Mouse (Mus musculus) midbrain, embryonic 15.5 days (tissue): ENCODE measurements around the gene Brf1. TPM values are rescaled to one million over a fixed set of nuclear protein-coding genes. Genes with fewer than 3 reads are reported as not detected.

ENCODE experiments used
- ATAC-seq: fragments of 200-750 bp; cut with Nextera tagmentation; replicated peaks from 2 replicates; pipeline ENCODE4 v1.8.0; 2017; ENCODE audit warnings: moderate TSS enrichment
- H3K27ac ChIP-seq: fragments of 300-500 bp; sonication (generic); 2 replicates; pipeline ENCODE4 v1.5.1; 2015; ENCODE audit warnings: mild to moderate bottlenecking, inconsistent platforms
- H3K27me3 ChIP-seq: fragments of 300-500 bp; sonication (generic); replicated peaks from 2 replicates; pipeline ENCODE4 v1.6.1; 2015; ENCODE audit warnings: inconsistent platforms
- H3K36me3 ChIP-seq: fragments of 300-500 bp; sonication (generic); replicated peaks from 2 replicates; pipeline ENCODE4 v1.6.1; 2015; ENCODE audit warnings: inconsistent platforms
- H3K4me1 ChIP-seq: fragments of 300-500 bp; sonication (generic); 2 replicates; pipeline ENCODE4 v1.6.1; 2015; ENCODE audit warnings: inconsistent platforms
- H3K4me2 ChIP-seq: fragments of 300-500 bp; sonication (generic); 2 replicates; pipeline ENCODE4 v1.6.1; 2015; ENCODE audit warnings: inconsistent platforms, mild to moderate bottlenecking, moderate library complexity
- H3K4me3 ChIP-seq: fragments of 300-500 bp; sonication (generic); 2 replicates; pipeline ENCODE4 v1.5.1; 2015; ENCODE audit warnings: mild to moderate bottlenecking, inconsistent platforms
- H3K9ac ChIP-seq: fragments of 300-500 bp; sonication (generic); 2 replicates; pipeline ENCODE4 v1.6.1; 2015; ENCODE audit warnings: mild to moderate bottlenecking, inconsistent platforms
- H3K9me3 ChIP-seq: fragments of 300-500 bp; sonication (generic); 2 replicates; pipeline ENCODE4 v1.6.1; 2016; ENCODE audit warnings: inconsistent platforms
- WGBS: fragments of 180-500 bp; shearing (Covaris S2); methylation state at CpG from one replicate; pipeline ENCODE4 v1.1.7; 2015; ENCODE audit warnings: mixed read lengths; 5-methylcytosine and 5-hydroxymethylcytosine counted together
- polyA plus RNA-seq: library from polyadenylated mRNA; unstranded; fragments of >200 nt; fragmentation: Nextera tagmentation; extraction: Ambion mirVana; gene quantifications from 2 replicates; pipeline ENCODE4 v1.2.1, GENCODE M21; 2015

Brf1 gene
- polyA plus RNA-seq, 1 experiment from 2014 or later = 58.5 TPM

DNA sequence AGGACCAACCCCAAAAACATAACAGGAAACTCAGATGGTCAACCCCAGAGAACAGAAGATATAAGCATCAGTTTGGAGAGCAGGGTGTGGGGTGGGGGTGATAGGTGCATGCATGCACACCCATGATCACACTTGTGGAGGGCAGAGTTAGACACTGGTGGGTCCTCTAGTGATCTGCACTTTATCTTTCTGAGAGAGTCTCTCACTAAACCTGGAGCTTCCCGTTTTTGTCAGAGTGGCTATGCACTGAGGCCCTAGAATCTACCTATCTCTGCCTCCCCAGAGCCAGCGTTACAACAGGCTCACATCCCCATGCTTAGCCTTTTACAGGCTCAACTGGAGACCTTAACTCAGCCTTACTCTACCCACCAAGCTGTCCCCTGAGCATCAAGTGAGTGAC lies 9.1 kb downstream of the Brf1 start:
- WGBS = 90% methylated on average over 2 of the region's 2 CpGs
- Histone ChIP-seq H3K4me2 (no peak overlapping the region), H3K4me1 (no peaks in the 10 kb centered on the region), H3K27ac (no peak overlapping the region), H3K4me3 (no peak overlapping the region), H3K9me3 (no peaks in the 10 kb centered on the region), H3K9ac (no peak overlapping the region), H3K27me3 (no peaks in the 10 kb centered on the region), H3K36me3 (peaks cover 21% of the 10 kb centered on the region; the same call in 1 of the 2 replicates)
- ATAC-seq = no peak

- Histone ChIP-seq H3K36me3 (peaks cover 22% of the 10 kb centered on the region; the same call in 1 of the 2 replicates), H3K4me3 (no peak overlapping the region), H3K27me3 (no peaks in the 10 kb centered on the region), H3K27ac (no peak overlapping the region), H3K4me1 (no peaks in the 10 kb centered on the region), H3K9ac (no peak overlapping the region), H3K4me2 (no peak overlapping the region), H3K9me3 (no peaks in the 10 kb centered on the region)
- WGBS = 89% methylated on average over 5 of the region's 5 CpGs
- ATAC-seq = no peak
These were observed 9.6 kb downstream of the Brf1 start for GRCm38 (mm10) chr12:112990706-112991405.

- no peaks in the 10 kb centered on the region for H3K9me3 ChIP-seq
- no peaks in the 10 kb centered on the region for H3K27me3 ChIP-seq
- 77% methylated on average over 6 of the region's 6 CpGs for WGBS
- H3K36me3 ChIP-seq = peaks cover 34% of the 10 kb centered on the region; the same call in 1 of the 2 replicates
- H3K4me2 ChIP-seq = no peak overlapping the region
- no peak overlapping the region for H3K4me3 ChIP-seq
- no peak for ATAC-seq
- no peak overlapping the region for H3K9ac ChIP-seq
- H3K27ac ChIP-seq = no peak overlapping the region
- no peaks in the 10 kb centered on the region for H3K4me1 ChIP-seq
These were observed 12.6 kb downstream of the Brf1 start for GRCm38 (mm10) chr12:112987877-112988276.

DNA sequence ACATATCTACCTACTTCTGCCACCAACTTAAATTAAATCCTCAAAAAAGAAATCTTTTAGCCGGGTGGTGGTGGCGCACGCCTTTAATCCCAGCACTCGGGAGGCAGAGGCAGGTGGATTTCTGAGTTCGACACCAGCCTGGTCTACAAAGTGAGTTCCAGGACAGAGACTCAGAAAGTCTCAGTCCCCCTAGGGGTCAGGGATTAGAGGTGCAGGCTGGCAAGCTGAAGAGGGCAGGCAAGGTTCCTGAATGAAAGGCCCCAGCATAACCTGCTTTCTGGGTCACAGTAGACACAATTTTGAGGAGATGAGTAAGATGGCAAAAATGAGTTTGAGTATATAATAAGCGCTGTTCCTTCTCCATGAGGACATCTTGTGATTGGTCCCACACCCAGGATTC lies 15.2 kb downstream of the Brf1 start:
- Histone ChIP-seq H3K27me3 (no peaks in the 10 kb centered on the region), H3K9me3 (no peaks in the 10 kb centered on the region), H3K36me3 (peaks cover 36% of the 10 kb centered on the region; the same call in 1 of the 2 replicates), H3K9ac (no peak overlapping the region), H3K4me3 (no peak overlapping the region), H3K4me2 (no peak overlapping the region), H3K4me1 (no peaks in the 10 kb centered on the region), H3K27ac (no peak overlapping the region)
- no peak for ATAC-seq
- WGBS = 91% methylated on average over 6 of the region's 6 CpGs

DNA sequence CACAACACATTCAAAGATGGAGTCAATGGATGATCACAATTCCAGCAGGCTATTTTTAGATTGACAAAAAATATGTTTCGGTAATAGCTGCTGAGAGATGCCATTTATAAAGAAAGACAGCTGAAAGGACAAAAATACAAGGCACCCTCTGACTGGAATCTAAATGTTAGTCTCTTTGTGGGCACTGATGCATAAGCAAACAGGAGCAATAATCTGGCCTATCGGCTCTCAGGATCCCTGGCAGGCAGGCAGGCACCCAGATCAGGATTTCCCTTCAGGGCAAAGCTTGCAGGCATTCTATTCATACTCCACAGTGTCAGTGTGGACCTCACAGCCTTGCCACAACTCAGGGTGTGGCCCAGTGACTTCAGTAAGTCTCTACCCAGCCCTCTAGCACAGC lies 18.5 kb downstream of the Brf1 start:
- no peak overlapping the region for H3K4me2 ChIP-seq
- whole genome bisulfite sequencing = 73% methylated on average over 2 of the region's 2 CpGs
- H3K36me3 ChIP-seq = peaks cover 47% of the 10 kb centered on the region

DNA sequence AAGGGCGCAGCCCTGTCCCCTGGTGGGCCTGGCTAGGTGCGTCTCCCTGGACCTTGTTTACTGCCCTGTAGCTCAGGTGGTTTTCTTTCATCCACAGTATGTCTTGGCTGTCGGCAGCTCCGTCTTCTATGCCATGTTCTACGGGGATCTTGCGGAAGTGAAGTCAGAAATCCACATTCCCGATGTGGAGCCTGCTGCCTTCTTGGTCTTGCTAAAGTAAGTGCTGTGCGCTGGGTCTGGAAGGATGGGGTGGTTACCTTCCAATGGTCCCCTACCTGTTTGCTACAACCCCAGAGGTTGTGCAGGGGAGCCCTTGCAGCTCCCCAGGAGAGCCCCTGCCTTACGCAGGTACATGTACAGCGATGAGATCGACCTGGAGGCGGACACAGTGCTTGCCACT lies 23.3 kb downstream of the Brf1 start:
- Histone ChIP-seq H3K4me1 (peaks cover 20% of the 10 kb centered on the region), H3K27ac (peak overlapping the region; percentile 95), H3K27me3 (no peaks in the 10 kb centered on the region), H3K9ac (peak overlapping the region; percentile 72), H3K36me3 (peaks cover 41% of the 10 kb centered on the region), H3K4me3 (peak overlapping the region; percentile 61), H3K4me2 (peak overlapping the region; percentile 74), H3K9me3 (no peaks in the 10 kb centered on the region)
- WGBS = 45% methylated on average over 12 of the region's 12 CpGs
- peak; percentile 9; the same call in 1 of the 2 replicates for ATAC-seq

More for the DNA sequence above, 18.5 kb downstream of the Brf1 start:
- Histone ChIP-seq H3K4me3 (no peak overlapping the region), H3K4me1 (peaks cover 13% of the 10 kb centered on the region; the same call in 1 of the 2 replicates), H3K9me3 (no peaks in the 10 kb centered on the region), H3K9ac (no peak overlapping the region), H3K27ac (no peak overlapping the region), H3K27me3 (no peaks in the 10 kb centered on the region)
- ATAC-seq = no peak

DNA sequence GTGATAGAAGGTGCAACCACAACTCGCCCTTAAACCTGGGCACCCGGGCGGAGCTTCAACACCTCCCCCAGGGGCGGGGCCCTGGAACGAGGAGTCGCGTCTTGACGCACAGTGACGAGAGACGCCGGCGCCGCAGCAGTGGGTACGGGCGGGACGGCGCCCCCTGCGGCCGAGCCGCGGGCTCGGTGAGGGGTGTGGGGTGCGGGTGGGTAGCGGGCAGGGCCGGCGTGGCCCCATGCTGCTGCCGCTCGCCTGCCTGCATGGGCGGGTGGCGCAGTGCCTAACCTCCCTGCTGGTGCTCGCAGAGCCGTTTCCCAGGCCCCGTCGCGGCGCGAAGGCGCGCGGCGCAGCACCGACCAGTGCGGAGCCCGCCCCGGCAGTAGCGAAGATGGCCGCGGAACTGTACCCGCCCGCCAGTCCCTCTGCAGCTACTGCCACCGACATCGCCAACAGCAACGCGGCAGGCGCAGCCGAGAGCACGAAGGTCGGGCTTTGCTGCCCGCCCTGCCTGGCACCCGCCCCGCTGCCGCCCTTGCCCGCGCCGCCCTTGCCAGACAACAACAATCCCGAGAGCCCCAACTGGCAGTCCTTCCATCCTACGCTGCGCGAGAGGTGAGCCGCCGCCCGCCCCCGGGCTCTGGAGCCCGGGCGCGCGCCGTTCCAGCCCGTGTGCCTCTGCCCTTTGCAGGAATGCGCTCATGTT lies 24.0 kb downstream of the Brf1 start, which contains the start of gene Btbd6:
Gene Btbd6 (plus strand): TSS at position 112 of the 703 bp plus-strand sequence.
- Histone ChIP-seq H3K4me1 (peaks cover 20% of the 10 kb centered on the region), H3K27ac (peak within 1 kb of the TSS; percentile 95), H3K27me3 (no peaks in the 10 kb centered on the region), H3K9ac (peak within 1 kb of the TSS; percentile 72), H3K36me3 (peaks cover 47% of the 10 kb centered on the region), H3K4me3 (peak within 1 kb of the TSS; percentile 61), H3K9me3 (no peaks in the 10 kb centered on the region), H3K4me2 (peak within 1 kb of the TSS; percentile 74)
- peak; percentile 97 for ATAC-seq
- WGBS = under 1% methylated on average over 77 of the region's 80 CpGs

DNA sequence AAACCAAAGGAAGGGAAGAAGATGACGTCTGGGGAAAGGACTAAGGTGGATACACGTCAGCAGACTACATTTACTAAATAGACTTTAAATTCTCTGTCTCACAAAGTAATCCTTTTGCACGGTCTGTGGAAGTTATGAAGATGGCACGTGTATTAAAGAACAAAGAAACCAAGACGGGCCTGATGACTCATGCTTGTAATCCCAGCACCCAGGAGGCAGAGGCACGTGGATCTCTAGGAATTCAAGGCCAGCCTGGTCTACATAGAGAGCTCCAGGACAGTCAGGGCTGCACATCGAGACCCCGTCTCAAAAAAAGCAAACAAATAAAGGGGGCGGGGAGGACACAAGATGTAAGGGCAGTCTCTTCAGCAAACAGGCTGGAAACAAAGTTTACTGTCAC lies 25.8 kb downstream of the Brf1 start:
- H3K4me3 ChIP-seq = no peak overlapping the region
- peaks cover 48% of the 10 kb centered on the region for H3K36me3 ChIP-seq
- H3K4me2 ChIP-seq = no peak overlapping the region
- H3K4me1 ChIP-seq = peaks cover 20% of the 10 kb centered on the region
- H3K9ac ChIP-seq = no peak overlapping the region
- no peaks in the 10 kb centered on the region for H3K27me3 ChIP-seq
- no peak overlapping the region for H3K27ac ChIP-seq
- ATAC-seq = no peak
- no peaks in the 10 kb centered on the region for H3K9me3 ChIP-seq
- 90% methylated on average over 9 of the region's 9 CpGs for WGBS

GRCm38 (mm10) chr12:112969616-112970015 lies 30.9 kb downstream of the Brf1 start:
- no peak overlapping the region for H3K9ac ChIP-seq
- peaks cover 72% of the 10 kb centered on the region for H3K36me3 ChIP-seq
- no peaks in the 10 kb centered on the region for H3K27me3 ChIP-seq
- 96% methylated on average over 6 of the region's 6 CpGs for WGBS
- no peak overlapping the region for H3K27ac ChIP-seq
- no peak overlapping the region for H3K4me3 ChIP-seq
- ATAC-seq = no peak
- H3K4me2 ChIP-seq = no peak overlapping the region
- no peaks in the 10 kb centered on the region for H3K4me1 ChIP-seq
- no peaks in the 10 kb centered on the region for H3K9me3 ChIP-seq

- peaks cover 78% of the 10 kb centered on the region for H3K36me3 ChIP-seq
- no peak overlapping the region for H3K4me3 ChIP-seq
- no peak overlapping the region for H3K27ac ChIP-seq
- no peaks in the 10 kb centered on the region for H3K9me3 ChIP-seq
- no peaks in the 10 kb centered on the region for H3K4me1 ChIP-seq
- ATAC-seq = no peak
- no peak overlapping the region for H3K4me2 ChIP-seq
- whole genome bisulfite sequencing = 58% methylated on average over 8 of the region's 8 CpGs
- H3K27me3 ChIP-seq = no peaks in the 10 kb centered on the region
- no peak overlapping the region for H3K9ac ChIP-seq
These were observed 31.6 kb downstream of the Brf1 start for GRCm38 (mm10) chr12:112968943-112969342.

- Histone ChIP-seq H3K9ac (no peak overlapping the region), H3K36me3 (peaks cover 75% of the 10 kb centered on the region), H3K4me2 (no peak overlapping the region), H3K4me1 (no peaks in the 10 kb centered on the region), H3K9me3 (no peaks in the 10 kb centered on the region), H3K27me3 (no peaks in the 10 kb centered on the region), H3K27ac (no peak overlapping the region), H3K4me3 (no peak overlapping the region)
- 89% methylated on average over 13 of the region's 13 CpGs for WGBS
- no peak for ATAC-seq
These were observed 34.7 kb downstream of the Brf1 start for GRCm38 (mm10) chr12:112965783-112966182.

DNA sequence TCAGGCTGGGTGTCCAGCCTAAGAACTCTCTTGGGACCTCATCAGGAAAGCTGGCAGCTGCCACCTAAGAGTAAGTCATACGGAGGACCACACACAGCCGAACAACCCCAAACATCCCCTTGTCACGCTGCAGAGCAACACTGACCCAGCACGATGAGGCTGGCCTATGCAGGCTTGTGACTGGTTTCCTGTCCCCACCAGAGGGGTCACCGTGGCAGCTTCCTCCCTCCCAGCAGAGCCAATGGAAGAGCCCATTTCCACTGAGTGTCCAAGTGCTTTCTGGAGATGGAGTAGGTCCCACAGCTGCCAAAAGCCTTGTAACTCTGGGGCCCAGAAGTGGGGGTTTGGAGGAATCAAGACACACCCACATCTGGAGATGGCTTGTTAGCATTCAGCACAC lies 38.6 kb downstream of the Brf1 start:
- Histone ChIP-seq H3K4me2 (no peak overlapping the region), H3K27me3 (no peaks in the 10 kb centered on the region), H3K9ac (no peak overlapping the region), H3K4me3 (no peak overlapping the region), H3K9me3 (no peaks in the 10 kb centered on the region), H3K36me3 (peaks cover 54% of the 10 kb centered on the region), H3K27ac (no peak overlapping the region), H3K4me1 (no peaks in the 10 kb centered on the region)
- 62% methylated on average over 5 of the region's 5 CpGs for WGBS
- no peak for ATAC-seq
